Mouse (Mus musculus) lung, adult 2 months (tissue): Measurements from ENCODE around the gene Slc27a1.

Experiments
- CTCF ChIP-seq: fragments of 200-500 bp; IDR thresholded peaks from 2 replicates; pipeline ENCODE4 v1.5.1; 2011; ENCODE audit warnings: mild to moderate bottlenecking, low read length, control low read depth; ENCODE audit not compliant: insufficient read depth
- POLR2A ChIP-seq: fragments of 200-500 bp; IDR thresholded peaks from 2 replicates; pipeline ENCODE4 v1.6.1; 2011; ENCODE audit warnings: low read depth, mild to moderate bottlenecking, control low read depth, low read length, borderline replicate concordance; ENCODE audit errors: extremely low read depth

GRCm38 (mm10) chr8:71527162-71527870 lies 41.4 kb upstream of the Slc27a1 start:
- TF ChIP-seq CTCF (no peak), POLR2A (no peak)
